Mouse (Mus musculus): ENCODE results near the gene Frmd7. TPM values are rescaled to one million over a fixed set of nuclear protein-coding genes. Genes with fewer than 3 reads are reported as not detected.

Frmd7 gene
- polyA plus RNA-seq, 1 experiment from 2014 or later = not detected

DNA sequence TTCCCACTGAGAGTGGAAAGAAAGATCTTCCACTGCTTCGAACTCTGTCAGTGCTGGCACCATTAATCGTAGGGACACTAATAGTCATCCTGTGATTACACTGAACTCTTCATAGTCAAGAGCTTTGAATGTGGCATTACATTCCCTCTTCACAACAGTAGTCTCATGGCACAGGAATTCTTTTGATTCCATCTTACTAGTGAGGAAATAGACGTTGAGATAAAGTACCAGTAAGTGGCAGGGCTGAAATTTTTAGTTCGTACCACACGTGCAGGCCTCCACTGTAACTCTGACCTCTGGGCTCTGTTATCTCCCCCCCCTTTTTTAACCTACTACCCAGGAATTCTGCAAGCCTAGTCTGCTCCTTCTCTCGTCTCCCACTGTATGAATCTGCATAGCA, 20.4 kb upstream of the Frmd7 start:
- ATAC-seq (ENCODE audit: insufficient read depth, low FRiP score, low TSS enrichment) (no peak), DNase-seq (ENCODE audit: low spot score) (no peak)
- H3K4me3 ChIP-seq (ENCODE audit: low read depth, low read length) = no peak overlapping the region
- H3K27ac ChIP-seq (ENCODE audit: low read depth, low read length) = no peak overlapping the region
- H3K9me3 ChIP-seq (ENCODE audit: control insufficient read depth, low read length) = no peaks in the 10 kb centered on the region
- H3K9ac ChIP-seq (ENCODE audit: low read length) = no peak overlapping the region
- no peak overlapping the region for H3K4me2 ChIP-seq (ENCODE audit: low read depth)
- no peaks in the 10 kb centered on the region for H3K27me3 ChIP-seq (ENCODE audit: control insufficient read depth, insufficient read depth, low read length)
- H3K4me1 ChIP-seq (ENCODE audit: control insufficient read depth, insufficient read depth, low read length) = no peaks in the 10 kb centered on the region
- 73% methylated on average over 6 of the region's 6 CpGs for WGBS
- H3K36me3 ChIP-seq (ENCODE audit: control insufficient read depth, insufficient read depth, low read length) = no peaks in the 10 kb centered on the region

DNA sequence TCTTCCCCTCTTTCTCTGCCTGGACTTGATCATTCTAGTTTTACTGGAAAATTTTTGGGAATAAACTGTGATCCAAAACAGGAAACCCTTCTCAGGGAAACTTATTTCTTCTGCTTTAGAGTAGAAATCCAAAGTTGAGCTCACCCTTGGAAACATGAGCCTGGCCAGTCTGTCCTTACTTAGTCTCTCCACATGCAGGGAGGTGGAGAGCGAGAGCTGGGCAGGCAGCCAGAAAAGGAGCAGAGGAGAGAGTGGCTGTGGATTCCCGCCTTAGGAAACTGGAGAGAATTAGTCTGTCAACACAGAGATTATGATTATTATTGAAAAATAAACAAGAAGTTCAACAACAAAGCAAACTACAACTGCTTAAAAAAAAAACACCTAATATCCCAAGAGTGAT, 6.1 kb upstream of the Frmd7 start:
- Histone ChIP-seq H3K36me3 (ENCODE audit: control insufficient read depth, insufficient read depth, low read length) (no peaks in the 10 kb centered on the region), H3K27me3 (ENCODE audit: control insufficient read depth, insufficient read depth, low read length) (no peaks in the 10 kb centered on the region), H3K9me3 (ENCODE audit: control insufficient read depth, low read length) (no peaks in the 10 kb centered on the region), H3K9ac (ENCODE audit: low read length) (no peak overlapping the region), H3K4me2 (ENCODE audit: low read depth) (no peak overlapping the region), H3K27ac (ENCODE audit: low read depth, low read length) (no peak overlapping the region), H3K4me1 (ENCODE audit: control insufficient read depth, insufficient read depth, low read length) (no peaks in the 10 kb centered on the region), H3K4me3 (ENCODE audit: low read depth, low read length) (no peak overlapping the region)
- WGBS = 64% methylated on average over 2 of the region's 2 CpGs
- DNase-seq (ENCODE audit: low spot score) (no peak), ATAC-seq (ENCODE audit: insufficient read depth, low FRiP score, low TSS enrichment) (no peak)

DNA sequence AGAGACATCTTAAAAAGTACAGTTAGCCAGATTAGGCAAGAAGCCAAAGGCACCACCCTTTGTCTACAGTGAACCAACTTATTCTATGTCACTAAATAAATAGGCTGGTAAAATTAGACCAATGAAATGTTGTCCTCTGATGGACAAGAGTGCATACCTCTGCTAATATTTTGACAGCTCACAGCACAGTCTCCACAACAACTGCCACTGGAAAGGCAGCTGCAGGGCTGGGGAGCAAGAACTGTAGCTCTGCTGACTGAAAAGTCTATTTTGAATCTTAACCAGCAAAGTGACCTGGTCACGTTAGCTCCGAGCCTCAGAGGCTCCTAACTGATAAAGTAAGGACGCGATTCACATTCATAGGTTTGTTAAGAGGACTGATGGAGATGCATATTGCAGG, 5.6 kb upstream of the Frmd7 start:
- no peaks in the 10 kb centered on the region for H3K36me3 ChIP-seq (ENCODE audit: control insufficient read depth, insufficient read depth, low read length)
- no peaks in the 10 kb centered on the region for H3K9me3 ChIP-seq (ENCODE audit: control insufficient read depth, low read length)
- H3K4me2 ChIP-seq (ENCODE audit: low read depth) = no peak overlapping the region
- no peak overlapping the region for H3K4me3 ChIP-seq (ENCODE audit: low read depth, low read length)
- no peaks in the 10 kb centered on the region for H3K27me3 ChIP-seq (ENCODE audit: control insufficient read depth, insufficient read depth, low read length)
- no peak overlapping the region for H3K9ac ChIP-seq (ENCODE audit: low read length)
- no peak overlapping the region for H3K27ac ChIP-seq (ENCODE audit: low read depth, low read length)
- no peaks in the 10 kb centered on the region for H3K4me1 ChIP-seq (ENCODE audit: control insufficient read depth, insufficient read depth, low read length)
- DNase-seq (ENCODE audit: low spot score) = no peak
- 89% methylated on average over 4 of the region's 4 CpGs for WGBS
- no peak for ATAC-seq (ENCODE audit: insufficient read depth, low FRiP score, low TSS enrichment)

DNA sequence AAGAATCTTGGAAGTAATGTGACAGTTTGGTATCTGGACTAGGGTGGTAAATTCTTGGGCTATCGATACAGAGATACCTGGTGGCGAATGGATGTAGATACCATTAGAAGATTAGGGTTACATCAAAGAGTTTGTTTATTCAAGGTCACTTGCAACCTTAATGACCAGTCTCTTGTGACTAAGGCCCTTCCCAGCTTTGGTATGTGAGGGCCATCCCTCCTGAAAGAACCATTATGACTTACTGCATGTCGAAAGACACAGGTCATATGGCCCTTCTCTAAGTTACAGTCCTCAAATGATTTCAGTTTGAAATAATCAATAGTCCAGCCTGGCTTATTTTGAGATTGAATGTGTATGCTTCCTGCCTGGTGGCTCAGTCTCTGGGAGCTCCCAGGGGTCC, 5.4 kb downstream of the Frmd7 start:
- no peak overlapping the region for H3K27ac ChIP-seq (ENCODE audit: low read depth, low read length)
- H3K4me3 ChIP-seq (ENCODE audit: low read depth, low read length) = no peak overlapping the region
- DNase-seq (ENCODE audit: low spot score) (no peak), ATAC-seq (ENCODE audit: insufficient read depth, low FRiP score, low TSS enrichment) (no peak)
- no peak overlapping the region for H3K9ac ChIP-seq (ENCODE audit: low read length)
- H3K27me3 ChIP-seq (ENCODE audit: control insufficient read depth, insufficient read depth, low read length) = no peaks in the 10 kb centered on the region
- no peak overlapping the region for H3K4me2 ChIP-seq (ENCODE audit: low read depth)
- H3K36me3 ChIP-seq (ENCODE audit: control insufficient read depth, insufficient read depth, low read length) = no peaks in the 10 kb centered on the region
- WGBS = 88% methylated on average over 3 of the region's 3 CpGs
- H3K9me3 ChIP-seq (ENCODE audit: control insufficient read depth, low read length) = no peaks in the 10 kb centered on the region
- H3K4me1 ChIP-seq (ENCODE audit: control insufficient read depth, insufficient read depth, low read length) = no peaks in the 10 kb centered on the region

DNA sequence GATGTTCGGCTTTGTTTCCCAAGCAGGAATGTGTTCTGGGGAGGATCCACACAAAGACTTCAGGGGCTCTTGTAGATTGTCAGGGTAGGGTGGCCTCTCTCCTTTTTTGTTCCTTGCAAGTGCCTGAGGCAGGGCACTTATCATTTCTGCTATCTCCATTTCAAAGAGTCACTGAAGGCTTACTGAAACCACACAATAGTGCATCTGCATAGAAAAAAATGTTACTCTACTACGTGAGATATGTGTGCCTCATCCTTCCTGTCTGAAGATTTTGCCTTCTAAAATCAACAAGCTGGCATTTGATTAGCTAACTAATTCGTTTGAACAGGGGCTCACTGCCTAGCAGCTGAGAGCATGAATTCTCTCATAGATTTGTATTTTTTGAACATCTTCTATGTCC, 12.2 kb downstream of the Frmd7 start:
- Histone ChIP-seq H3K9ac (ENCODE audit: low read length) (no peak overlapping the region), H3K36me3 (ENCODE audit: control insufficient read depth, insufficient read depth, low read length) (no peaks in the 10 kb centered on the region), H3K27ac (ENCODE audit: low read depth, low read length) (no peak overlapping the region), H3K4me3 (ENCODE audit: low read depth, low read length) (no peak overlapping the region), H3K4me2 (ENCODE audit: low read depth) (no peak overlapping the region), H3K4me1 (ENCODE audit: control insufficient read depth, insufficient read depth, low read length) (no peaks in the 10 kb centered on the region), H3K9me3 (ENCODE audit: control insufficient read depth, low read length) (no peaks in the 10 kb centered on the region), H3K27me3 (ENCODE audit: control insufficient read depth, insufficient read depth, low read length) (no peaks in the 10 kb centered on the region)
- ATAC-seq (ENCODE audit: insufficient read depth, low FRiP score, low TSS enrichment) = no peak
- 55% methylated on average over 3 of the region's 3 CpGs for WGBS
- DNase-seq (ENCODE audit: low spot score) = no peak

DNA sequence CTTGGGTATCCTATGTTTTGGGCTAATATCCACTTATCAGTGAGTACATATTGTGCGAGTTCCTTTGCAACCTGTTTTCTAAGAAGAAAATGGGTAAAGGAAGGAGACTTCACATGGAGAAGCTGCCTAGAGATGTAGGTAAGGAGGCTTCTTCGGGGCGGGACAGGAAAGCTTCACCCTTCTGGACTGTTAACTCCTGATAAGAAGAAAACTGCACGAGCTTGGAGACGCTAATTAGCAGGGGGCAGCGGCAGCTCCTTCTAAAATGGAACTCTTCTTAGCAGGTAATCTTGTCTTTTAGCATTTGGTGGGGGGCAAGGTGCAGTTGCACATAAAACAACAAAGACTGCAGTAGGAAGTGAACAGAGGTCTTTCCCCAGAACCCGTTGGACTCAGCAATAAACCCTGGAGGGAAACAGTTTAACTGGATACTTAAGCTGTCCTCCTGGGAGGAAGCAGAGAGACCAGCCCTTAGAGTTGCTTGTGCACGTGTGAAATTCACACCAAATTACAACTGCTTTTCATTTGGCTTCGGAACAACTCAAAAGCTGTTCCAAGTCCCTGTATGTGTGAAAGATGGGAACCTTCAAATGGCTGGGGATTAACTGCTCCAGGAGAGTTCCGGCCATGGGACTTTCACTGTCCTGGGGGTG, 15.5 kb downstream of the Frmd7 start:
- no peaks in the 10 kb centered on the region for H3K4me1 ChIP-seq (ENCODE audit: control insufficient read depth, insufficient read depth, low read length)
- no peak for DNase-seq (ENCODE audit: low spot score)
- H3K36me3 ChIP-seq (ENCODE audit: control insufficient read depth, insufficient read depth, low read length) = no peaks in the 10 kb centered on the region
- H3K4me2 ChIP-seq (ENCODE audit: low read depth) = no peak overlapping the region
- no peaks in the 10 kb centered on the region for H3K9me3 ChIP-seq (ENCODE audit: control insufficient read depth, low read length)
- no peaks in the 10 kb centered on the region for H3K27me3 ChIP-seq (ENCODE audit: control insufficient read depth, insufficient read depth, low read length)
- no peak overlapping the region for H3K27ac ChIP-seq (ENCODE audit: low read depth, low read length)
- H3K4me3 ChIP-seq (ENCODE audit: low read depth, low read length) = no peak overlapping the region
- no peak overlapping the region for H3K9ac ChIP-seq (ENCODE audit: low read length)
- ATAC-seq (ENCODE audit: insufficient read depth, low FRiP score, low TSS enrichment) = no peak
- 62% methylated on average over 10 of the region's 10 CpGs for WGBS

DNA sequence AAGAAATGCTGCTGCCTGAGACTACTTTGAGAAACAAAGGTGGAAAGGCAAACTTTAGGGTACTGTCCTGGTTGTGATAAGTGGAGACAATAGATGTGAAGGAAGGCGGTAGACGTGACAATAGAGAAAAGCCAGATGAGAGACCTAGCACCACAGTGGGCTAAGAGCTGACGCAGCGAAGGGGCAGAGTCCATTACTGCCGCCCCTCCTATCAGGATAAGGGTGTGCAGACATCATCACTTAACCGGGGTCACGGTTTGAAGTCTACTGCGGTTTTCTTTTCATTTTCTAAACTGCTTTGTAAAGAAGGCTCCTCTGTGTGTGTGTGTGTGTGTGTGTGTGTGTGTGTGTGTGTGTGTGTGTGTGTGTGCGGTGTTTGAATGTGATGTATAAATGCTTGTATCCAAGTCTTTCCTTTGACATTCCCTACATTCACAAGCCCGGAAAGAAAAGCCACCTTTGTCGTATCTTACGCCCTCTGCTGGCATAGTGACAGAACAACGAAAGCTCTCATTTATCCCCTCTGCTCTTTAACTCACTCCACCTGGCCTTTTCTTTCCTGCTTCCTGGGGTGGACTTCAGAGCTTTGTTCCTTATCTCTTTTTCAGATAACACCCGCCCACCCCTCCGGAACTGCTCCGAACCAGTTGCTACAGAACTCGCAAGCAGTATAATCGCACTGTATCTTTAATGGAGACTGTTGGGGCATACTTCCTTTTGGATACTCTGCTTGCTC, 17.7 kb downstream of the Frmd7 start:
- no peak overlapping the region for H3K27ac ChIP-seq (ENCODE audit: low read depth, low read length)
- H3K4me1 ChIP-seq (ENCODE audit: control insufficient read depth, insufficient read depth, low read length) = no peaks in the 10 kb centered on the region
- no peak overlapping the region for H3K4me2 ChIP-seq (ENCODE audit: low read depth)
- WGBS = 52% methylated on average over 18 of the region's 18 CpGs
- no peak overlapping the region for H3K9ac ChIP-seq (ENCODE audit: low read length)
- no peak overlapping the region for H3K4me3 ChIP-seq (ENCODE audit: low read depth, low read length)
- no peaks in the 10 kb centered on the region for H3K36me3 ChIP-seq (ENCODE audit: control insufficient read depth, insufficient read depth, low read length)
- no peak for DNase-seq (ENCODE audit: low spot score)
- H3K27me3 ChIP-seq (ENCODE audit: control insufficient read depth, insufficient read depth, low read length) = no peaks in the 10 kb centered on the region
- ATAC-seq (ENCODE audit: insufficient read depth, low FRiP score, low TSS enrichment) = no peak
- no peaks in the 10 kb centered on the region for H3K9me3 ChIP-seq (ENCODE audit: control insufficient read depth, low read length)

DNA sequence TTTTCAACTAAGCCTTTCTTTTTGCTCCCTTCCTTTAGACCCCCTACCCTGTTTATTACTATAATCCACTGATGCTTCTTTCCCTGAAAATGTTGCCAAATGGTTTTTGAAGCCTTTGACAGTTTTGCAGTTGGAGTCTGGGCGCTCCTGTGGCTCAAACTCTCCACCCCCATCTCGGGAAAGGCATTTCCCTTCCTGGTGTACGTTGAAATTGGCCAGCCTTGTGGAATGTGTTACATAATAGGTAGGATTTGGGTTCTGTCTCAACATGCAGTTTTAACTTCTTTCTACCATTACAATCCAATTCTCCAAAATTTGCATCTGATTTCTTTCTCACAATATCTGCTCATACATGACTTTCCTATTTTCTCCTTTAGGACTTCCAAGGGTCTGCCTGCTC, 23.8 kb downstream of the Frmd7 start:
- ATAC-seq (ENCODE audit: insufficient read depth, low FRiP score, low TSS enrichment) (no peak), DNase-seq (ENCODE audit: low spot score) (no peak)
- no peak overlapping the region for H3K27ac ChIP-seq (ENCODE audit: low read depth, low read length)
- no peak overlapping the region for H3K9ac ChIP-seq (ENCODE audit: low read length)
- no peaks in the 10 kb centered on the region for H3K27me3 ChIP-seq (ENCODE audit: control insufficient read depth, insufficient read depth, low read length)
- no peak overlapping the region for H3K4me3 ChIP-seq (ENCODE audit: low read depth, low read length)
- H3K9me3 ChIP-seq (ENCODE audit: control insufficient read depth, low read length) = no peaks in the 10 kb centered on the region
- no peaks in the 10 kb centered on the region for H3K36me3 ChIP-seq (ENCODE audit: control insufficient read depth, insufficient read depth, low read length)
- no peaks in the 10 kb centered on the region for H3K4me1 ChIP-seq (ENCODE audit: control insufficient read depth, insufficient read depth, low read length)
- no peak overlapping the region for H3K4me2 ChIP-seq (ENCODE audit: low read depth)
- WGBS = 50% methylated on average over 3 of the region's 3 CpGs

DNA sequence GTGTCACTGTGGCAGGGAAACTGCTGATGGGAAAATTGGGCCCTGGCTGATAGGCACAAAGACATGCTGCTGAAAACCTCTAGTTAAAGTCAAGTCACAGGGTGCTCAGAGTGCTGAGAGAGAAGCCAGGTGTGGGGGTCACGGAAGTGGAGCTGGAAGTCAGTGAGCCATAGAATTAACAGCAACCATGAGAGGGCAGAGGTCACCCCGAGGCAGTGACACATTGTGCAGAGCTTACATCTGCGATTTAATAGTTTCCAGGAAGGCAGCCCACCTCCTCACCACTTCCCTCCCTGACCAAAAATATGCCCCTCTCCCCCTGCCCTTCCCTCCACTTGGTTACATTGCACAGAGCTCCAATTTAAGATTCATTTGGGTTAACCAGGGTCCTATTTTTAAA, 25.1 kb downstream of the Frmd7 start:
- Histone ChIP-seq H3K27me3 (ENCODE audit: control insufficient read depth, insufficient read depth, low read length) (no peaks in the 10 kb centered on the region), H3K4me3 (ENCODE audit: low read depth, low read length) (no peak overlapping the region), H3K36me3 (ENCODE audit: control insufficient read depth, insufficient read depth, low read length) (no peaks in the 10 kb centered on the region), H3K4me1 (ENCODE audit: control insufficient read depth, insufficient read depth, low read length) (no peaks in the 10 kb centered on the region), H3K27ac (ENCODE audit: low read depth, low read length) (no peak overlapping the region), H3K9ac (ENCODE audit: low read length) (no peak overlapping the region), H3K4me2 (ENCODE audit: low read depth) (no peak overlapping the region), H3K9me3 (ENCODE audit: control insufficient read depth, low read length) (no peaks in the 10 kb centered on the region)
- DNase-seq (ENCODE audit: low spot score) (no peak), ATAC-seq (ENCODE audit: insufficient read depth, low FRiP score, low TSS enrichment) (no peak)
- WGBS = 36% methylated on average over 3 of the region's 3 CpGs

Measured in neural tube, embryonic 11.5 days (tissue).